Mouse (Mus musculus) neural tube, embryonic 13.5 days (tissue): Measurements from ENCODE around the gene Dclk1. TPM values are rescaled to one million over a fixed set of nuclear protein-coding genes. Genes with fewer than 3 reads are reported as not detected.

Experiments used
- ATAC-seq: fragments of 200-750 bp; cut with Nextera tagmentation; 2 replicates; pipeline ENCODE4 v1.8.0; 2017; ENCODE audit warnings: low read depth, mild to moderate bottlenecking, moderate TSS enrichment, moderate library complexity
- H3K27ac ChIP-seq: fragments of 300-500 bp; sonication (generic); replicated peaks from 2 replicates; pipeline ENCODE4 v1.5.1; 2015; ENCODE audit warnings: moderate library complexity, mild to moderate bottlenecking, inconsistent platforms
- H3K27me3 ChIP-seq: fragments of 300-500 bp; sonication (generic); 2 replicates; pipeline ENCODE4 v1.6.1; 2015; ENCODE audit warnings: mild to moderate bottlenecking, inconsistent platforms
- H3K36me3 ChIP-seq: fragments of 300-500 bp; sonication (generic); 2 replicates; pipeline ENCODE4 v1.6.1; 2015; ENCODE audit warnings: mild to moderate bottlenecking, inconsistent platforms
- H3K4me1 ChIP-seq: fragments of 300-500 bp; sonication (generic); replicated peaks from 2 replicates; pipeline ENCODE4 v1.6.1; 2015; ENCODE audit warnings: inconsistent platforms
- H3K4me2 ChIP-seq: fragments of 300-500 bp; sonication (generic); 2 replicates; pipeline ENCODE4 v1.6.1; 2015; ENCODE audit warnings: inconsistent platforms, mild to moderate bottlenecking, moderate library complexity
- H3K4me3 ChIP-seq: fragments of 300-500 bp; sonication (generic); 2 replicates; pipeline ENCODE4 v1.5.1; 2015; ENCODE audit warnings: mild to moderate bottlenecking, inconsistent platforms
- H3K9ac ChIP-seq: fragments of 300-500 bp; sonication (generic); 2 replicates; pipeline ENCODE4 v1.6.1; 2015; ENCODE audit warnings: moderate library complexity, mild to moderate bottlenecking, inconsistent platforms
- H3K9me3 ChIP-seq: fragments of 300-500 bp; sonication (generic); 2 replicates; pipeline ENCODE4 v1.6.1; 2016; ENCODE audit warnings: inconsistent platforms
- WGBS: fragments of 180-500 bp; shearing (Covaris S2); methylation state at CpG from one replicate; pipeline ENCODE4 v1.1.7; 2015; 5-methylcytosine and 5-hydroxymethylcytosine counted together
- polyA plus RNA-seq: library from polyadenylated mRNA; unstranded; fragments of >200 nt; fragmentation: Nextera tagmentation; extraction: Ambion mirVana; gene quantifications from 2 replicates; pipeline ENCODE4 v1.2.1, GENCODE M21; 2015

Dclk1 gene
- polyA plus RNA-seq, 1 experiment from 2014 or later, result 190 TPM

DNA sequence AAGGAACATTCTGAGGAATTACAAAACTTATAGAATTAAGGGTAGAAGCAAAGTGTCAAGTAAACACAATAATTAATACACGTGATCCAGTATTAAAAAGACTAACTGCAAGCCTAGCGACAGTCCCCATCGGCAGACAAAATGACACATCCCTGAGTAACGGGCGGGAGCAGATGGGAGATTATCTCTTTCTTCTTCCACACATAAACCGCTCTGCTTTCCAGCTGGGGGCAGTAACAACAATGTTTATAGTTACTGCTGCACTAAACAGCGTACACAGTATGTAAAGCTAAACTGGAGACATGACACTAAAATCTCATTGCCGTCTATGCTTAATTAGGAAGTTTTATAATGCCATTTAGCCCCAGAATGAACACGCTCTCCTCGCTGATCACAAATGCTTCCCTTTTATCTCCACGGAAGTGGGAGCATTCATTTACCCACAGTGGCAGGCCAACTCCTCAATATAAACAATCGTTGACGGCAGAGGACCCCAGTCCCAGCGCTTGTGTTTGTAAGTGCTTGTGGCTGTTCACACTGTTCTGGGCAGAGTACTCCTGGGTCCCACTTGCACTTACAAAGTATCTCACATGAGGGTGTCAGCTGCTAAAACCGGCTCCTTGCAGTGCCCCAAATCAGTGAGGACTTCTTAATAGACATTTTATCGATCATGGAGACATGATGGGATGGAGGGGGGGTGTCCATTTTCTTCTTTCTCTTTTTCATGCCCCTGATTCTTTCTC, 281.7 kb downstream of the Dclk1 start:
- Histone ChIP-seq H3K4me2 (peak overlapping the region; percentile 37), H3K27me3 (no peaks in the 10 kb centered on the region), H3K36me3 (peaks cover 1% of the 10 kb centered on the region; the same call in 1 of the 2 replicates), H3K9me3 (no peaks in the 10 kb centered on the region), H3K4me1 (peaks cover 87% of the 10 kb centered on the region), H3K9ac (peak overlapping the region; percentile 9; the same call in 1 of the 2 replicates), H3K4me3 (no peak overlapping the region), H3K27ac (peak overlapping the region; percentile 93)
- WGBS, result 14% methylated on average over 16 of the region's 16 CpGs
- ATAC-seq, result peak; percentile 81

DNA sequence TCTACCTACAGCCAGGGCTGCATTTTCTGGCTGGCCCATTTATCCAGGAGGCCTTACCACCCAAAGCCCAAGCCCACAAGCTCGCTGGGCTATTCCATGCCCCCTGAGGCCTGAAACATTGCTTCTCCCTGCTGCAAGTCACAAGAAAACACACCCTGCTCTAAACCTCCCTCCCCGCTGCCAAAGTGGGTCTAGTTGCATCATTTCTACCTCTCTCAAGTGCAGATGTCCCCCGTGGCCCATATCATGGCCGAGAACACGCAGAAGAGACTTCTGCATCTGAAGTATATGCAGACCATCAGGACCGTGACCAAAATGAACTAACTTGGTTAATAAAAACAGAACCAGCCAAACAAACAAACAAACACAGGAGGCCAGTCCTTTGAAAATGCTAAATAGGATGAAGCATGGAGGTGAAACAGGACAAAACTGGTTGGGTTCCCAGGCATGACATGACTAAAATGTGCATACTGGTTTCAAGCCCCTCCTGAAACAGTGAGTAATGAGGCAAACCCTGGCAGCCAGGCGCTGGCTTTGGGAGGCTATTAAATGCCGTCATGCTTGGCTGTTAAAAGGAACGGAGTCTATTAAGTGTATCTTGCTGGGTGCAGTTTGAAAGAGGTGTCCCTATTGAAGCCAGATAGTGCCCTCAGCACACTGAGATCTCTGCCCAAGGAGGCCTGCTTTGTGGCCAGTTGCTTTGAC, 282.5 kb downstream of the Dclk1 start:
- WGBS, result 28% methylated on average over 9 of the region's 9 CpGs
- Histone ChIP-seq H3K4me3 (no peak overlapping the region), H3K9me3 (no peaks in the 10 kb centered on the region), H3K9ac (peak overlapping the region; percentile 9), H3K36me3 (no peaks in the 10 kb centered on the region; the same call in 1 of the 2 replicates), H3K27ac (peak overlapping the region; percentile 93), H3K4me1 (peaks cover 90% of the 10 kb centered on the region), H3K4me2 (peak overlapping the region; percentile 33), H3K27me3 (no peaks in the 10 kb centered on the region)
- ATAC-seq, result peak; percentile 7; the same call in 1 of the 2 replicates

DNA sequence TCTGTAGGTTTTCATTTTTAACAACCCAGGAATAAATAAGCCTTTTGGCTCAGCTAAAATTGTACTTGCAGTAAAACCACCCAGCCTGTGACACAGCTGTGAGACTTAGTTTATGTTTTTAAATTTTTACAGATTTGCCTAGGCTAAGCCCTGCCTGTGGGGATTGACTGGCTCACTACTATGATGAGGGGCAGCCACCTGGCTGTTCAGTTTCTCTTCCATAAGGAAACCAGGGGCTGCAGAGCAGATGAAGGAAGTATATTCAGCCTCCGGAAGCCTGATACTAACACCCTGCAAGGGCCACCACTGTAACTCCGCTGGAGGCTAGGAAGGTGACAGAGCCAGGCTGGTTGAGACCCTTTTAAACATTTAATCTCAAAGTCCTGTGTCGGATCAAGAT, 284.3 kb downstream of the Dclk1 start:
- H3K36me3 ChIP-seq, result no peaks in the 10 kb centered on the region; the same call in 1 of the 2 replicates
- ATAC-seq, result no peak
- H3K27me3 ChIP-seq, result no peaks in the 10 kb centered on the region
- peaks cover 89% of the 10 kb centered on the region for H3K4me1 ChIP-seq
- H3K4me2 ChIP-seq, result no peak overlapping the region
- H3K9me3 ChIP-seq, result no peaks in the 10 kb centered on the region
- peak overlapping the region; percentile 93 for H3K27ac ChIP-seq
- 76% methylated on average over 3 of the region's 3 CpGs for WGBS
- peak overlapping the region; percentile 22; the same call in 1 of the 2 replicates for H3K9ac ChIP-seq
- H3K4me3 ChIP-seq, result no peak overlapping the region

DNA sequence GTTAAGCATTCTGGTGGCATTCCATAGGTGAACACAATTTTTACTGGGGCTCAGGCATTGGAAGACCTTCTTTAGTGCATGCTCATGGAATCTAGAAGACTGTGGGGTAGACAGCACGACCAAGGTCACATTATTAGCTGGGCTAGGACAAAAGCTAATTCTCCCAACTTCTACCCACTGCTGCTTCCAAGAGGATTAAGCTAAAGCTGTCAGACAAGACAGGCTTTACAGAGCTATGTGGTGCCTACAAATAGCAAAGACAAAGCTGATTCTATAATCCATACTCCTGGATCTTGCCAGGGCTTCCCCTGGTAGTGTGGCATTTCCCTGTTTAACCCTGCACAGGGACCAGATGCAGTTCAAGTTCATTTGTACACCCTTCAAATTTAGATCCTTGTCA, 285.4 kb downstream of the Dclk1 start:
- Histone ChIP-seq H3K9me3 (no peaks in the 10 kb centered on the region), H3K27me3 (no peaks in the 10 kb centered on the region), H3K4me3 (no peak overlapping the region), H3K9ac (no peak overlapping the region), H3K27ac (peak overlapping the region; percentile 77), H3K4me2 (no peak overlapping the region), H3K36me3 (no peaks in the 10 kb centered on the region), H3K4me1 (peaks cover 89% of the 10 kb centered on the region)
- no peak for ATAC-seq
- WGBS, result 42% methylated on average over 1 of the region's 1 CpGs

DNA sequence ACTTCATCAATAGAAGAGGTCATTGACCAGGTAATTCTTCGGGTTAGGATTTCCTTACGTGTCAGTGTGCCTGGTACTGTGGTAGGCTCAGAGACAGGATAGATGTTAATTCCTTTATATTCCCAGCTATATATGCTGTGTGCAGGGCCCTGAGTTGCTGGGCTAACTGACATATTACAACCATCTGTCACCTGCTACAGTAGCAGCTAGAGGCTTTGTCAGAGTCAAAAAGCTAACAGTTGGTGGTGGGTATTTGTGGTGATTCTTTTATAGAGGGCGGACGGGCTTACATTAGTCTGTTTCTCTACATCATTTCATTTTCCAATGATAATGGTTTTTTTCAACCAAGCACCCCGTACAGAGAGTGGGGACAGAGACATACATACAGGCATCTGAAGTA, 285.8 kb downstream of the Dclk1 start:
- Histone ChIP-seq H3K27ac (peak overlapping the region; percentile 77), H3K36me3 (no peaks in the 10 kb centered on the region), H3K9ac (no peak overlapping the region), H3K4me3 (no peak overlapping the region), H3K4me2 (no peak overlapping the region), H3K27me3 (no peaks in the 10 kb centered on the region), H3K9me3 (no peaks in the 10 kb centered on the region), H3K4me1 (peaks cover 86% of the 10 kb centered on the region)
- no peak for ATAC-seq
- 56% methylated on average over 5 of the region's 5 CpGs for WGBS

DNA sequence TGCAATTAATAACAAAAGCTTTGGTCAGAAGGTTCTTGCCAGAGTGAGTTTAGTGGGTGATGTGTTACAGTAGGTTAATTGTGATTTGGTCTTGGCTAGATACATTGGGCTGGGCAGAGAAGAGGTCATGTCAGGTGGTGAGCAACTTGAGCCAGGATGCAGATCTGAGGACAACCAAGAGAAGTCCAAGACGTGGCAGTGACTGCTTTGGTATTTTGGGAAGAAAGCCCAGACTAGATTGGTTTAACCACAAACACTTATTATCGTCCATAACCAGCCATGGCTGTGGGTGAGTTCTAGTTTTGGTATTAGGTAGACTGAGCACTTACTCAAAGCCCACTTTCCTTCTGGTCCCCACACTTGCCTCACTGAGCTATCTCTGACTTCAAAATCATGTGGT, 287.2 kb downstream of the Dclk1 start:
- H3K4me1 ChIP-seq, result peaks cover 72% of the 10 kb centered on the region
- 95% methylated on average over 2 of the region's 2 CpGs for WGBS
- H3K4me3 ChIP-seq, result no peak overlapping the region
- no peak overlapping the region for H3K9ac ChIP-seq
- H3K27ac ChIP-seq, result no peak overlapping the region
- no peaks in the 10 kb centered on the region for H3K27me3 ChIP-seq
- 0 out of 2 replicates have a peak, but pooled peaks cover 6% of the 10 kb centered on the region for H3K36me3 ChIP-seq
- no peak for ATAC-seq
- no peak overlapping the region for H3K4me2 ChIP-seq
- H3K9me3 ChIP-seq, result no peaks in the 10 kb centered on the region

DNA sequence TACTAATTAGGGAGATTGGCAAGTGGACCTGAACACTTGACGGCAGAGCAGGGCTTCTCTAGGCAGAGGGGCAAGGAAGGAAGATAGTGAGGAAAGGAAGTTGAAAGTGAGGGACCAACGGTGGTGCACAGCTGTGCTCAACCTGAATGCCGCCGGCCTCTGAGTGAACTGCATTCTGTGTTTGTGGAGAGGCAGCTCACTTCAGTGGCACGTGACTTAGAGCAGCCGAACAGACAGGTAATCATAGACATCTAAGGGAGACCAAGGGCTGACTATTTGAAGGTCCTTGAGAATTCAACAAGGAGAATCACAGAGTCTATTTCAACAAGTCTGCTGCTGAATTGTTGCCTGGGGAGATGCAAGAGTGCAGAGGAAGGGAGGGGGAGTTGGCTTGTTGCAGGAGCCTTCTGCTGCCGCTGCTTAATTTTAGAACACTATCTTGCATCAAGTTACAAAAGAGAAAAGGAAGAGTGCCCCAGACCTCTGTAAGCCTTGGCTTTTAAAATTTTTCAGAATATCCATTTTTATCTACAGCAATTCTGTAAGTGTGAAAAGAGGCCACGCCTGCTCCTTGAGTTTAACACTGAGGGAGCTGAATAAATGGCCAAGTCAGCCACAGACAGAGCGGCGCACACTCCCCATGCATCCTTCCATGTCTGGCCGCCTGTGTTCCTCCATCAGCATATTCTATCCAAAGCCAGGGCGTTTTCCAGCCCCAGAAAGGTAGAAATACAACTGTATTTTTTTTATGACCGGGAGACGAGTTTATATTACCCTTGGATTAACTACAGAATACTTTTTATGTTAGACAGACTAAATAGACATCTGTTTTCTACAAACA, 289.3 kb downstream of the Dclk1 start:
- ATAC-seq, result no peak

DNA sequence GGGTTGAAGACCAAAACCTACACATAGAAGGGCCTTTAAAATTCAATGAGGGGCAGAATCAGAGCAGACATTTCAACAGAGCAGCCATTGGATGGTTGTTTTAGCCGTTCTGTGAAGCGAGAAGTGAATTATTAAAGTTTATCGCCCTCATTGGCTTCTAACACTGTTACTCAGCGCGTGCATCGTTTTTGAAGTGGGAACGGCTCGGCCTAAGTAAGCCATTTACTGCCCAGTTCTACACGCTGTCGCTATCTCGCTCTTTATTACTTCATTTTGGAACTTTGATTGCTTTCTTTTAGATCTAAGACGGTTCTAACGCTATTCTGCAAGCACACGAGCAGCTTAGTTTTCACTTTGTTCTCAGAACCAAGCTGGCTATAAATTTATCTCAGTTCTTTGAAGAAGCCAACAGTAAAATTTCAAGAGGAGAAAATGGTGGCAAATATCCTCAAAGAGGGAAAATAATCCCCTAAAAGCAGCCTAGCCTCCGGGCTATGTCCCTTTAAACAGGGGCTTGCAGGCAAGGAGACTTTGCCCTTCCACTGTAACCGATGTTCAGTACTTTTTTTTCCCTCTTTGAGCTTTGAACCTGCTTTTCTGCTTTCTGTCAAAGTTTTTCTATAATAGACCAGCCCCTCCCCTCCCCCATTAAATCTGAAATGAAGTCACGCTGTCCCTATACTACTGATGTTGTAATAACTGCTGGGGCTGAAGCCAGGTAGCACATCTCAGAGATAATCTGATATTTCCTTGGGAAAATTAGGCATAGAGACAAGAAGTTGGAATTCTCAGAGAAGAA, 290.2 kb downstream of the Dclk1 start:
- ATAC-seq, result no peak
- no peak overlapping the region for H3K4me2 ChIP-seq
- peaks cover 64% of the 10 kb centered on the region for H3K4me1 ChIP-seq
- H3K9me3 ChIP-seq, result no peaks in the 10 kb centered on the region
- no peaks in the 10 kb centered on the region for H3K27me3 ChIP-seq
- H3K4me3 ChIP-seq, result no peak overlapping the region
- 0 out of 2 replicates have a peak, but pooled peaks cover 10% of the 10 kb centered on the region for H3K36me3 ChIP-seq
- H3K9ac ChIP-seq, result no peak overlapping the region
- 50% methylated on average over 17 of the region's 17 CpGs for WGBS
- H3K27ac ChIP-seq, result peak overlapping the region; percentile 33; the same call in 1 of the 2 replicates

More for the DNA sequence above, 289.3 kb downstream of the Dclk1 start:
- Histone ChIP-seq H3K27me3 (no peaks in the 10 kb centered on the region), H3K27ac (peak overlapping the region; percentile 33; the same call in 1 of the 2 replicates), H3K36me3 (0 out of 2 replicates have a peak, but pooled peaks cover 10% of the 10 kb centered on the region), H3K9me3 (no peaks in the 10 kb centered on the region), H3K4me2 (no peak overlapping the region), H3K4me3 (no peak overlapping the region), H3K9ac (no peak overlapping the region), H3K4me1 (peaks cover 66% of the 10 kb centered on the region)
- WGBS, result 68% methylated on average over 14 of the region's 14 CpGs

DNA sequence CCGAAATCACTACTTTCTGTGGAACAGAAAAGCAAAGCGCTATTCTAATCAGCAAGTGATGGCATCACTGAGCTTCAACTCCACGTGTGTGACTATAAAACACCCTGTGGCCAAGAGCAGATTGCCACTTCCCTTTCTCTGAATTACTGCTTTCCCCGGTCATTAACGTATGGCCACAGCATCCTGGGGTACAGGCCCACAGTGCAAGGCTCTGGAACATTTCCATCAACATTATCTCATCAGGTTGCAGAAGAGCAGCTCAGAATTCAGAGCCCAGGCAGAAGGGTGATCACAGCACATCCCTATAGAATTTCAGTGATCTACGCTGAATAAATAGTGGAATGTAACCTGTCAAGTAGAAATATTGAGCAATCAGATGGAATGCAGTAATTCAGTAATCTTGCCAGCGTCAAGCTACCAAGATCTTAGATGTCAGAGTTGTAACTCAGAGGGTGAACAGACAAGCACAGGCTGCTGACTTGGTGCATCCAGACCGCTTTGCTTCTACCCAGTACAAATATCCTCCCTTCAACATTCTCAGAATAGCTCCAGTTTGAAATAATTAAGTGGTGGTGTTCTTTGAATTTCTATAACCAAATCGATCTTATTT, 293.5 kb downstream of the Dclk1 start:
- Histone ChIP-seq H3K9me3 (no peaks in the 10 kb centered on the region), H3K27me3 (no peaks in the 10 kb centered on the region), H3K4me1 (peaks cover 61% of the 10 kb centered on the region), H3K9ac (no peak overlapping the region), H3K4me2 (no peak overlapping the region), H3K27ac (peak overlapping the region; percentile 7; the same call in 1 of the 2 replicates), H3K36me3 (0 out of 2 replicates have a peak, but pooled peaks cover 10% of the 10 kb centered on the region), H3K4me3 (no peak overlapping the region)
- 58% methylated on average over 9 of the region's 9 CpGs for WGBS
- ATAC-seq, result no peak

DNA sequence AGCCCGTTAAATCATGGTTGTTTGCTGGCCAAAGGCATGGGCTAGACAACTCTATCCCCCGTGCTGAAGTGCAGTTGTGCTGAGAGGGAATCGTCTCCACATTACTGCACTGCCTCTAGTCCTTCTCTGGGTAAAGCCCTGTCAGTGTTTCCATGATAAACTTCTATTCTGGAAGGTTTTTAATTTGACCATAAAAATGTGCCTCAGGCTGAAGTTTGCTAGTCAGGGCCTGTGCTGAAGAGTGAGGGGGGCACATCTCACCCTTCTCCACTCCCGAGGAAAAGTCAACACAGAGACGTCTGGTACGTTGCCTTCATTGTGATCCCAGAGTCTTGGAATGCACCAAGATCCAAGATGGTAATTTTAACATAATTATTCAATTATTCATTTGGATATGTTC, 294.7 kb downstream of the Dclk1 start:
- H3K4me2 ChIP-seq, result no peak overlapping the region
- 0 out of 2 replicates have a peak overlapping the region, but pooled peaks have one; percentile 7 for H3K27ac ChIP-seq
- H3K9ac ChIP-seq, result no peak overlapping the region
- H3K4me3 ChIP-seq, result no peak overlapping the region
- ATAC-seq, result peak; percentile 2; the same call in 1 of the 2 replicates
- 46% methylated on average over 6 of the region's 6 CpGs for WGBS
- peaks cover 54% of the 10 kb centered on the region for H3K4me1 ChIP-seq
- no peaks in the 10 kb centered on the region for H3K9me3 ChIP-seq
- 0 out of 2 replicates have a peak, but pooled peaks cover 10% of the 10 kb centered on the region for H3K36me3 ChIP-seq
- no peaks in the 10 kb centered on the region for H3K27me3 ChIP-seq
